Mouse (Mus musculus) heart, postnatal 0 days (tissue): ENCODE measurements at regions not wholly inside any gene's neighbourhood (a gene's known extent, or its start where the extent isn't known, plus 50 kb on each side); places are given as distances from the start of the nearest gene placed in this dataset.

ENCODE experiments used
- CTCF ChIP-seq: IDR thresholded peaks from 2 replicates; pipeline ENCODE4 v1.5.1; 2016; ENCODE audit warnings: antibody characterized with exemption, control low read depth, low read depth
- EP300 ChIP-seq: IDR thresholded peaks from 2 replicates; pipeline ENCODE4 v1.6.1; 2016; ENCODE audit warnings: antibody characterized with exemption, low read depth

GRCm38 (mm10) chr3:81564757-81565063, 367.7 kb upstream of the Ctso start:
- TF ChIP-seq CTCF = no peak
- TF ChIP-seq EP300 = no peak
